Mouse (Mus musculus): ENCODE data around the gene Fzr1.

Gene Fzr1

GRCm38 (mm10) chr10:81402227-81402765, 24.0 kb upstream of the Fzr1 start:
- DNase-seq (ENCODE audit: low read depth, low spot score) = no peak

DNA sequence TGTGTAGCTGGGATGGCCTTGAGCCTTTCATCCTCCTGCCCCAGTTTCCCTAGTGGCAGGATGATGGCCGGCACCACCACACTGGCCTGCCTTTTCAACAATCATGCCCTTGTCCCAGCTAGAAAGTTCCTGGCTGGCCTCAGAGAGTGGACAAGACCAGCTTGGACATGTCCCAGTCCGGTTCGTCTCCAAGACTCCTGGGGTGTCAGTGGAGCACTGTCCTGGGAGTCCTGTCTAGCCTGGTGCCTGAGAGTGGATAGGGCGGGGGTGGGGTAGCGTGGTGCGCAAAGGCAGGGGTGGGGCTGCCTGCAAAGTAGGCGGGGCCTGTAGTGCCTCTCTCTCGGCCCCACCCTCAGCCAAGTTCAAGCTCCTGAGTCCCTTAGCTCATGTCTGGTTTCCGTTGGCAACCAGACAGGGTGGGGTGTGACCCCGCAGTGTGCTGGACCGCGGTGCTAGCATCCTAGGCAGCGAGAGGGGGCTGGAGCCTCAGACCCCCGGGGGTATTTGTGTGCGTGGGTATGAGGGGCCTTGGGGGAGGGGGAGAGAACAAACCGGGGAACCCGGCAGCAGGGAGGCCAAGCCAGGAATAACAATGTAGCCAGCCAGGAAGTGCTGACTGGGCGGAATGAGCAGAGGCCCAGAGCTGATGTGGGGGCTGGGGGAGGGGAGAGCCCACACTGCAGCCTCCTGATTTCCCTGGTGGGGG, 23.4 kb upstream of the Fzr1 start:
- peak; percentile 84 for DNase-seq (ENCODE audit: low read depth, low spot score)

DNA sequence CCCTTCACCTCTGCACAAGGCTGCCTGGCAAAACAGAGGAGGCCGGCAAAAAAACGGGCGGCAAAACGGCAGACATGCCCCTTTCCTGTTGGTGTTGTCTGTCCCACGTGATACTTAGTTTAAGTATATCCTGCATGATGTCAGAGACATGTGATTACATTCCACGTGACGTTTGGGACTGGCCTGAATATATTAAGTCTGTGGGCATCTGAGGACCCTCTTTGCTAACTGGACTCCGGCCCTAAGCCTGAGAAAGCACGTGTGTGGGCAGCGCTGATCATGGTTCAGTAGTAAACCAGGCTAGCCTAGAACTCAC, 22.8 kb upstream of the Fzr1 start:
- peak; percentile 53 for DNase-seq (ENCODE audit: low read depth, low spot score)

GRCm38 (mm10) chr10:81400371-81401204, 22.3 kb upstream of the Fzr1 start:
- no peak for DNase-seq (ENCODE audit: low read depth, low spot score)

- no peak for DNase-seq (ENCODE audit: low read depth, low spot score)
Measured at GRCm38 (mm10) chr10:81399798-81400308, 21.5 kb upstream of the Fzr1 start.

DNA sequence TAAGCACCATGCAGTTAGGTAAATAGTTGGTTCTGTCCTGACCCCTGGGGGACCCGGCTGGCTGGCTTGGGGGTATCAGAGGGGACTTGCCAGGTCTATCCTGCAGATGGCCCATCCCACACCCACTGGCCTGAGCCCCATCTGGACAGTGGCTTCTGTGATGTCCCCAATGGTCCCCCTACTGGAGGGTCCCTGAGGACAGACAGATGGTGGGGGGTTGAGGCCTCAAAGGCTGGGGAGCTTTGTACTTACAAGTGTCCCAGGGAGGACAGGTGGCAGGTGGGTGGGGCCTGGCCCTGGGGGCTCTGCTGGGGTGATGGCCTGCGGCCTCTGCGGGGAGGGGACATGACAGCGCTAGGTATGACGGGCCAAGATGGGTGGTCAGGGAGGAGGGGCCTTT, 21.0 kb upstream of the Fzr1 start:
- no peak for DNase-seq (ENCODE audit: low read depth, low spot score)

DNA sequence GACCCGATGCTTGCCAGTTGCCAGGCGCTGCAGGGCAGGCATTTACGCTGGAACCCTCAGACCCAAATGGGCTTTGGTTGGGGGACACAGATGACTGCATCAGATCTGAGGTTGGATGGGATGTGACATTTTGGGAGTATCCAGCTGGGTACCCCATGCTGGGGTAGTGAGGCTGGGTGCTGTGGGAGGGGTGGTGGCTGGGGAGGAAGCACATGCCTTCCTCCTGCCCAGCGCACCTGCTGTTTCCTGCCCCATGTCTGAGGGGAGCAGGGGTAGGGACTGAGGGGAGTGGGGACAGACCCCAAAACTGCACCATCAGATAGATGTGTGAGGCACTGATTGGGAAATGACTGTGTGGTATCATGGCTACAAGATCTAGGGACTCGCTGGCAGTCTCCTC, 18.4 kb upstream of the Fzr1 start:
- DNase-seq (ENCODE audit: low read depth, low spot score) = no peak

- no peak for DNase-seq (ENCODE audit: low read depth, low spot score)
Measured at GRCm38 (mm10) chr10:81395865-81396264, 17.5 kb upstream of the Fzr1 start.

DNA sequence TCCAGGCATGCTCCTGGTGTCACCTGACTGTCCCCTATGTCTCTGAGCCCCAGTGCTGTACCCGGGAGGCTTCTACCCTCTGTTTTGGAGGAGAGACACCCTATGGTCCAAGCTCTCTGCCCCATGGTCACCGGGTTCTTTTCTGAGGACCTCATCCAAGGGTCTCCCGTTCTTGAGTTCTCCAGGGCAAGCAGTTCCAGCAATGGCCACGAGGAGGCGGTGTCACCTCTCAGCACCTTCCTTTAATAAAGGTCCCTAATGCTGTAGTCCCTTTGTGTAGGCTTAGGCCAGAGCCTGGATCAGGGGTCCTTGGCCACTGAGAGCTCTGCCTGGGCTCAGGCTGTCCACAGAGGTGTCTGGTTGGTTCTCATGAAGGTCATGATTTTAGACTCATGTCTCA, 16.8 kb upstream of the Fzr1 start:
- peak; percentile 89 for DNase-seq (ENCODE audit: low read depth, low spot score)

- DNase-seq (ENCODE audit: low read depth, low spot score) = peak; percentile 46
Measured at GRCm38 (mm10) chr10:81393456-81394063, 15.2 kb upstream of the Fzr1 start.

DNA sequence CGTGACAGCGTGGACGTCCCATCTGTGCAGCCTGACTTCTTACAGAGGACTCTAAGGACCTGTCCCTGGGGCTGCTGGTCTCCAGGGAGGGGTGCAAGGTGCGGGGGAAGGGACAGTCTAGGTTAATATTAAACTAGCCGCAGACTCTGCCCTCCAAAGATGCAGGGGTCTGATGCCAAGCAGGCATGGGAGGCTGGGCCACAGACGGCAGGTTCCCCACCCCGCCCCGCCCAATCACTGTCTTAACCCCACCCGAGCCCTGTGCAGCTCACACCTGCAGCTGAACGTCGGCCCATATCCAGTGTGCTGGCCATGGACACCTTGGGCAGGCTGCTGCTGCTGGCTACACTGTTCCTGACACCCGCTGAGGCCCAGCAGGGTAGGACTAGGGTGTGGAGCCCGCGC, 14.5 kb upstream of the Fzr1 start, which contains the start of gene Smim24:
Gene Smim24 (plus strand): TSS at position 271 of the 405 bp plus-strand sequence.
- no peak for DNase-seq (ENCODE audit: low read depth, low spot score)

DNA sequence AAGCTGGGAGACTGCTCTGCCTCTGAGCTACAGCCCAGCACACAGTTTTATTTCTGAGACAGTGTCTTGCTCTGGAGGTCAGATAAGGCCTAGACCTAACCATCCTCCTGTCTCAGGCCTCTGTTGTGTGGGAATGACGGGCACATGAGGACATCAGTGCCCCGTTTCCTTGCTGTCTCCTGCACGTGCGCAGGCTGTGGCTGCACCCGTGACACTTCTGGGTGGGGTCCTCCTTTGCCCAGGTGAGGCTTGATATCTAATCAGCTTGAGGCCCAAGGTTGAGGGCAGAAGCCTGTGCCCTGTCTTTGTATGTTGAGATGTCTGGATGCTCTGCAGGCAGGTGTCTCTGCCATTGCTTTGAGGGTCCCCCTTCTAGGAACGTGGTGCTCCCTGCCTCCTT, 14.0 kb upstream of the Fzr1 start:
- DNase-seq (ENCODE audit: low read depth, low spot score) = no peak

DNA sequence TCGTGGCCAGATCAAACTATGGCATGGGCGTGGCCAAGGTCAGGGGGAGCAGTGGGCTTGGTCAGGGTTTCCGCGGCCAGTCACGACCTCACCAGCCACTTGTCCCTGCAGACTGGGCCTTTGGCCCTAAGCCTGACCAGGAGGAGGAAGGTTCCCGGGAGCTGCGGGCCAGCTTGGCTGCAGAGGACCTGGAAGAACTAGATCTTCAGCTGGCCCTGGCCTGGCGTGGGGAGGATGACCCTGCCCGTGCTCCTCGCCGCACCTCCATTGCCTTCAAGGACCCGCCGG, 12.3 kb upstream of the Fzr1 start:
- DNase-seq (ENCODE audit: low read depth, low spot score) = no peak

DNA sequence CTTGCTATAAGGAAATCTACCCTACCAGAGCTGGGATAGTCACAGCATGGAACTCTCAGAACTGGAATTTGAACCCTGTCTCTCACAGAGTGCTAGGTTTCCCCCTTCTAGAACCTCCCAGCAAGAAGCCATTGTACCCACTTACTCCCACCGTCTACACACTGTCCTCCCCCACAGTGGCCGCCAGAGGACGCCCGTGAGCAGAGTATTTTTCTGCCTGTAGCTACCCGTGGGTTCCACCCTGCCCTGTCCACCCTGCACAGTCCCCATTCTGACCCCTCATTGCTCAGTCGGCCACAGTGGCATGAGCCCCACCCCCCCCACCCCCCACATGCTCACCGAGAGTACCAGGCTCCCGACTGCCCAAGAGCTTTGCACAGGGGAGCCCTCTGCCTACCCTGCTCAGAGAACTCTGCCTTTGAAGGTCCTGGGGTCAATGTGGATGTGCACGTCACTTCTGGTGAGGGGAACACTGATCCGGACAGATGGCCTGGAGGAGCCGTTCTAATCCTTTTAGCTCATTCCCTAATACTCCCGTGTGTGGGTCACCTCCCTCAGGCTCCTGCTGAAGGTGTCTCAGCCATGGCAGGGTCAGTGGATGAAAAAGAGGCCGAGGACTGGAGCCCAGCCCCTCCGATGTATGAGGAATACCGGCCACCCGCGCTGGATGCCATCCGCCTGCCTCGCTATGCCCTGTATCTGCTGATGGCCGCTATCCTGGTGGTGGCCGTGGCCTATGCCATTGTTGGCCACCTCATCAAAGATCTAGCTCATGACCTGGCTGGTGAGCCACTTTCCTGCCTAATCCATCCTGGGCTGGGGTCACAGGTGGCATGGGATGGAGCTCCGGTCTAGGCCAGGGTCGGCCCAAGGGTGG, 11.7 kb upstream of the Fzr1 start:
- DNase-seq (ENCODE audit: low read depth, low spot score) = peak; percentile 82

GRCm38 (mm10) chr10:81389373-81389772, 11.1 kb upstream of the Fzr1 start:
- DNase-seq (ENCODE audit: low read depth, low spot score) = no peak

- no peak for DNase-seq (ENCODE audit: low read depth, low spot score)
Measured at GRCm38 (mm10) chr10:81388505-81389055, 10.3 kb upstream of the Fzr1 start, which contains the start of gene Gm48552. Gm48552 (plus strand) TSS chr10:81389005.

DNA sequence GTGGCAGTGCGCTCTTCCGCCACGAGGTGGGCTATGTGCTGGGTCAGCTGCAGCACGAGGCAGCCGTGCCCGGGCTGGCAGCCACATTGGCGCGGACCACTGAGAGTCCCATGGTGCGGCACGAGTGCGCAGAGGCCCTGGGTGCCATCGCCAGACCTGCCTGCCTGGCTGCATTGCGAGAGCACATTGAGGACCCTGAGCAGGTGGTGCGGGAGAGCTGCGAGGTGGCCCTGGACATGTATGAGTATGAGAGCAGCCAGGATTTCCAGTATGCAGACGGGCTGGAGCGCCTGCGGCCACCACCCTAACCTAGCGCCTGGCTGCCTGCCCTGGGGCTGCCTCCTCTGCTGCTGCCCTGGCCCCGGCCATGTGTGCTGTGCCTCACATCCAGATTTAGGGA, 9.4 kb upstream of the Fzr1 start:
- DNase-seq (ENCODE audit: low read depth, low spot score) = no peak

DNA sequence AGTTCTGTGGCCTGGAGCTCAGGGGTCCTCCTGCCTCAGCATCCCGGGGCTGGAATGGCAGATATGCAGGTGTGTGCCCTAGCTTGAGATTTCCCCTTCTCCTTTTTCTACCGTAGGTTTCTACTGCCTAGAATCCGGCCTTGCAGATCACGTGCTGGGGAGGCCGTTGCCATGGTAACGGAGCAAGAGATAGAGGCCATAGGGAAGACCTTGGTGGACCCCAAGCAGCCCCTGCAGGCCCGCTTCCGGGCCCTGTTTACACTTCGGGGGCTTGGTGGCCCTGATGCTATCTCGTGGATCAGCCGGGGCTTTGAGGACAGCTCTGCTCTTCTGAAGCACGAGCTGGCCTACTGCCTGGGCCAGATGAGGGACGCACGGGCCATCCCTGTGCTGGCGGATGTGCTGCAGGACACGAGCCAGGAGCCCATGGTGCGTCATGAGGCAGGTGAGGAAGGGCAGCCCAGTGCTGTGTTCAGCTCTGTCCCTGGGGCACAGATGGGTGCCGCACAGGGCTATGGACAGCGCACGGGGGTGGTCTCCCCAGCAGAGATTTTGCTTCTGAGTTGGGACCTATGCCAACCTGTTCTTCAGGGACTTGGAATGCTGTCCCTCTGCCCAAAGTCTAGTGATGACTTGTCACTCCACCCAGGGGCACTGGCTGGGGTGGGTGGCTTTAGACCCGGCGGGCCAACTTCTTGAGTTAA, 7.4 kb upstream of the Fzr1 start:
- DNase-seq (ENCODE audit: low read depth, low spot score) = no peak

GRCm38 (mm10) chr10:81384605-81384982, 6.3 kb upstream of the Fzr1 start:
- no peak for DNase-seq (ENCODE audit: low read depth, low spot score)

- DNase-seq (ENCODE audit: low read depth, low spot score) = peak; percentile 99
Measured at GRCm38 (mm10) chr10:81383802-81384604, 5.7 kb upstream of the Fzr1 start, which contains the start of the genes Dohh and Gm48551. Dohh (plus strand) TSS chr10:81384428. Gm48551 (plus strand) TSS chr10:81384466.
